Mouse (Mus musculus) gastrocnemius, postnatal 4 days (tissue): ENCODE data around the gene Olfr384. TPM values are rescaled to one million over a fixed set of nuclear protein-coding genes. Genes with fewer than 3 reads are reported as not detected.
"Not testable (repeated sequence)": the region's sequence is repeated elsewhere in the genome, so short reads cannot be mapped to it uniquely, and the experiment has no call there.

ENCODE experiments used
- DNase-seq, 2 experiments: peaks; one replicate each; pipeline ENCODE4 v3.0.0; 2021 to 2022; ENCODE audit warnings: low spot score in 2 of 2, mixed read lengths in 2 of 2
- long read RNA-seq, 2 experiments: library from polyadenylated mRNA; stranded (forward); transcript quantifications; one replicate each; pipeline ENCODE4 v2.0.0; 2021
- total RNA-seq, 2 experiments: library from RNA; stranded (reverse); gene quantifications; 2 replicates each; pipeline ENCODE4 v1.2.3; 2021

Gene Olfr384
- not detected for total RNA-seq
- long read RNA-seq, experiment 1: 0 reads
- long read RNA-seq, experiment 2: 0 reads

DNA sequence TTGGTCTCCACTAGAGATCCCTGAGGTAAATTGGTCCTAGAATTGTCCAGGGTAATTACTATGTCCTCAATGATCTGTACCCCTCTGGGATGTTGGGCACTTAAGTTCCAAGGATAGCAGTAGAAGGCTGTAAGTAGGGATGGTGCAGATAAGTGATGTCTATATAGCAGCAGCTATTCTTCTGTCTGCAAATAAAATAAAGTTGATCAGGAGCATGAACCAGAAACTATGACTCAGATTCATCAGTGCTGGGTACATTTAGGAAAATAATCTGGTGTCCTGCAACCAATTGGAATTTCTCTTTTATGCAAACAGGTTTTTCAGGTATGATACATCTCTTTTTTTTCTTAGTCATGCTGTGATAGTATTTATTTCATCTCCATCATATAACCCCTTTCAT is at the start of gene Olfr384:
Olfr384 (plus strand) TSS at position 301 of the 400 bp plus-strand sequence.
- no peak for DNase-seq

DNA sequence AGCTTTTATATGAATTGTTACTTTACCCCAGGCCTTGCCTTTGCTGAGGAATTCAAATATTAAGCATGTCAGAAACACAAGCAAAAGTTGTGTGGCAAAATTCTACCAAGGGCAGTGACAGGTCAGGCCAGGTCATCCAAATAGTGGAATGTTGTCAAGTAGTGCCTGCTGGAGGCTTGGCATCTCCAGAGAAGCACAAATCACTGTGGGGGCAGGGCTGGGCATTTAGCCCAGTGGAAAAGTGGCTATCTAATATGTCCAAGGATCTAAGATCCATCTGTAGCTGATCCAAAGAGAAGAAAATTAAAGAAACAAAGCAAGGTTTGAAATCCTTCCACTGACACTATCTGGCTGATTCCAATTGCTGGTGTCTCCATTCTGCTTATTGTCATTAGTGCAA is 18.5 kb upstream of the Olfr384 start:
- DNase-seq: no peak

DNA sequence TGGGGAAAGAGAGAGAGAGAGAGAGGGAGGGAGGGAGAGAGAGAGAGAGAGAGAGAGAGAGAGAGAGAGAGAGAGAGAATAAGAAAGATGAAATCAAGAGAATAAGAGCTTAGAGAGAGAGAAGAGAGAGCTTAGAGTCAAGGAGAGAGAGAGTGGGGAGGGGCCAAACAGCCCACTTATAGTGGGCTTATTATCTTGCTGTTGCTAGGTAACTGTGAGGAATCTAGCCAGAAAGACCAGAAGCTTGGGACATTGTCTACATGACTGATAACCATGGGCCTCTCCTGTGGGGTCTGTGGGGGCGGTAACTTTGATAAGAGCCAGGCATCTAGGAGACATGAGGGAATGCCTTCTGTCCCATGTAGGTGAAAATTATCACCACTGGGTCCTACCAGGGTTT is 15.2 kb upstream of the Olfr384 start:
- DNase-seq: not testable (repeated sequence)

DNA sequence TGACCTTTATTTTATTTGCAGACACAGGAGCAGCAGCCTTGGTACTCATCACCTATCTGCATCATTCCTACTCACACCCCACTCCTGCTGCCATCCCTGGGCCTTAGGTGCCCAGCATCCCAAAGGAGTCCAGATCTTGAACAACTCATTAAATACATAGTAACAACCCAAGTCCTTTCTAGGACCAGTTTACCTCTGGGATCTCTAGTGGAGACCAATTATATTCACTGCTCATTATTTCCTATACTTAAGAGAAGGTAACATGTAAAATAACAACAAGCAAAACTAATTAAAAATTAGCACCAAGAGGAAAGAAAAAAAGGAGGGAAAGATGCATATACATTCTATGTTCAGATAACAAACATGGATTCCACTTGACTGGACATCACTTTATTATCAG is 5.5 kb upstream of the Olfr384 start, which contains the start of gene Olfr385:
Olfr385 (minus strand) TSS at position 101 of the 400 bp plus-strand sequence.
- DNase-seq: no peak

Other genes starting within 250 kb of the Olfr384 start
- not detected for gene Olfr20, start 247.8 kb upstream of the Olfr384 start, total RNA-seq
- gene Olfr376, start 227.3 kb upstream of the Olfr384 start, total RNA-seq: not detected
- not detected for gene Olfr1, start 199.0 kb upstream of the Olfr384 start, total RNA-seq
- not detected for gene Olfr378, start 170.1 kb upstream of the Olfr384 start, total RNA-seq
- not detected for gene Olfr380, start 141.1 kb upstream of the Olfr384 start, total RNA-seq
- not detected for gene Olfr381, start 107.0 kb upstream of the Olfr384 start, total RNA-seq
- not detected for gene Olfr382, start 81.4 kb upstream of the Olfr384 start, total RNA-seq
- gene Olfr385, start 5.6 kb upstream of the Olfr384 start, total RNA-seq: not detected
- gene Zfp735, start 90.2 kb downstream of the Olfr384 start, total RNA-seq: not detected
- gene Olfr389, start 182.1 kb downstream of the Olfr384 start, total RNA-seq: not detected
- gene Olfr390, start 184.4 kb downstream of the Olfr384 start, total RNA-seq: not detected
- gene Olfr391-ps, start 204.5 kb downstream of the Olfr384 start, total RNA-seq: not detected
- not detected for gene Olfr392, start 218.5 kb downstream of the Olfr384 start, total RNA-seq